Mouse (Mus musculus): ENCODE results near the gene Hist1h2ae. TPM values are rescaled to one million over a fixed set of nuclear protein-coding genes. Genes with fewer than 3 reads are reported as not detected.
A peak's percentile ranks its signal among the peaks of the same experiment; 100 is the strongest.
"Not testable (repeated sequence)": the region's sequence is repeated elsewhere in the genome, so short reads cannot be mapped to it uniquely, and the experiment has no call there.

Hist1h2ae gene
- polyA plus RNA-seq, 1 experiment from 2014 or later, result 46.5 TPM

DNA sequence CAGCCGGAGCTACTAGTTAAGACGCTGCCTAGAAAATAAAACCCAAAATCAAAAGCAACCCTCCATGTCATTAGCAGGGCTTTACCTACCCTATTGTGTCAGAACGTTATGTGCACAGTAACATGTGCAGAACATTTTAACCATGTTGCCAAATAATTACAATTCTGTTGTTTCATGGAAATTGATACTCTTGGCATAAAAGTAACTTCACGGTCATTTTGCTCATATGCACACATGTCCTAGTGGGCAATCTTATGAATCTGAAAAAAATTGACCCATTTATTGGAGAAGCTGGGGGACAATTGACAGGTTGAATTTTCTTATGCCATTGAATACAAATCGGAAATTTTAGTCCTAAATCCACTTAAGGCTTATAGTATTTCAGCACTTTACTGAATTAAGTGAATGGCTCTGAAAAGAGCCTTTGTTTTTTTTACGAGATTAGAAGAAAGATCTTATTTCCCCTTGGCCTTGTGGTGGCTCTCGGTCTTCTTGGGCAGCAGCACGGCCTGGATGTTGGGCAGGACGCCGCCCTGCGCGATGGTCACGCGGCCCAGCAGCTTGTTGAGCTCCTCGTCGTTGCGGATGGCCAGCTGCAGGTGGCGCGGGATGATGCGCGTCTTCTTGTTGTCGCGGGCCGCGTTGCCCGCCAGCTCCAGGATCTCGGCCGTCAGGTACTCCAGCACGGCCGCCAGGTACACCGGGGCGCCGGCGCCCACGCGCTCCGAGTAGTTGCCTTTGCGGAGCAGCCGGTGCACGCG is 579 bp downstream of the Hist1h2ae start:
- Histone ChIP-seq H3K9ac (ENCODE audit: low read depth, low read length) (peak overlapping the region; percentile 64), H3K27ac (ENCODE audit: low read length) (peak overlapping the region; percentile 96), H3K4me3 (ENCODE audit: low read length) (peak overlapping the region; percentile 43), H3K4me2 (ENCODE audit: low read depth, low read length) (peak overlapping the region; percentile 56)
- ATAC-seq; H3K9me3 ChIP-seq (ENCODE audit: control insufficient read depth, low read length); H3K4me1 ChIP-seq (ENCODE audit: control insufficient read depth, insufficient read depth, low read length); H3K36me3 ChIP-seq (ENCODE audit: control insufficient read depth, insufficient read depth, low read length); H3K27me3 ChIP-seq (replicated peaks; ENCODE audit: control insufficient read depth, insufficient read depth, low read length): not testable (repeated sequence)
- WGBS, result 2% methylated on average over 25 of the region's 41 CpGs

DNA sequence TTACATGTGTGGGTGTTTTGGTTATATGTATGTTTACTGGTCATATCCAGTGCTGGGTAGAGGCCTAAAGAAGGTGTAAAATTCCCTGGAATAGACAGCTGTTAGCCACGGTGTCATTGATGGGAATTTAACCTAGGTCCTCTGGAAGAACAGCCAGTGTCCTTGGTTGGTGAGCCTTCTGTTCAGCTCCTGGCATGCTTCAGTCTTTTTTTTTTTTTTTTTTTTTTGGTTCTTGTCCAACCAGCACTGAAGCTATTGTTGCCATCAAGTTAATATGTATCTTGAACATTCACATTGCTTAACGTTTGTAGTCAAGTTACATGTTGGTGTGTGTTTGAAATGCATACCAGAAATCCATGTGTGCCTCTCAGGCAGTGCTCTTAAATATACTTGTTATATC is 6.5 kb downstream of the Hist1h2ae start:
- Histone ChIP-seq H3K27ac (ENCODE audit: low read length) (no peak overlapping the region), H3K4me1 (ENCODE audit: control insufficient read depth, insufficient read depth, low read length) (no peaks in the 10 kb centered on the region; the same call in 1 of the 2 replicates), H3K9ac (ENCODE audit: low read depth, low read length) (no peak overlapping the region), H3K9me3 (ENCODE audit: control insufficient read depth, low read length) (no peaks in the 10 kb centered on the region), H3K4me2 (ENCODE audit: low read depth, low read length) (no peak overlapping the region), H3K4me3 (ENCODE audit: low read length) (no peak overlapping the region), H3K36me3 (ENCODE audit: control insufficient read depth, insufficient read depth, low read length) (no peaks in the 10 kb centered on the region), H3K27me3 (replicated peaks; ENCODE audit: control insufficient read depth, insufficient read depth, low read length) (no peaks in the 10 kb centered on the region)
- no peak for ATAC-seq
- 85% methylated on average over 2 of the region's 2 CpGs for WGBS

DNA sequence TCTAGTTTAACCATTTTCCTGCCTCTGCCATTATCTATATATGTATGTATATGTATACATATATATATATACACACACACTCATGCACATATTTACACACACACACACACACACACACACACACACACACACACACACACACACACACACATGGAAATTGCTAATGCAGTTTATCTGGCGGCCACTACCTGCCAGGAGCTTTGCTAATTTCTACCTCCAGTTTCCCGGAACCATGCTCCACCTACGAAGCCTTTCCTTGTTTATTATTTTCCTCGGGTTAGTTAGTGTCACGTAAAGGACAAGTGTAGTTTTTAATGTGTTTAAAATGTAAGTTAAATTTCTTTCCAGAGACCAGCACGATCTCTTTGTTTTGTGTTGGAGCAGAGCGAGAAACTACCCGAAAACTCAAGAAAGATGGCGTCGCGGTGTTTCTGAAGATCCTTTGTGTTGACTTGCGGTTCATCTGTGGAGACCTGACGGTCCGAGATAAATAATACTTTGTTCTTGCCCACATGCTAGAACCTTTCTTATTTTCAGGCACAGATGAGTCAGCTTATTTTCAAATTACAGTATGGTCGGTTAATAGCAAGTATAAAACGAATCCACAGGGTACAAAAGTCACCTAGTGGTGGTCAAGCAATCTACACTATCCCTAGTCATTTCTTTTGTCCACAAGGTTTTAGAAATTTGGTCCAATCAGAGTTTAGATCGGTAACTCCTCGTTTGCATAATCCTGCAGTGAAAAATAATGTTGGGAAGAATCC is 8.1 kb downstream of the Hist1h2ae start:
- H3K4me3 ChIP-seq (ENCODE audit: low read length), result peak overlapping the region; percentile 45
- no peaks in the 10 kb centered on the region for H3K36me3 ChIP-seq (ENCODE audit: control insufficient read depth, insufficient read depth, low read length)
- 2% methylated on average over 18 of the region's 18 CpGs for WGBS

DNA sequence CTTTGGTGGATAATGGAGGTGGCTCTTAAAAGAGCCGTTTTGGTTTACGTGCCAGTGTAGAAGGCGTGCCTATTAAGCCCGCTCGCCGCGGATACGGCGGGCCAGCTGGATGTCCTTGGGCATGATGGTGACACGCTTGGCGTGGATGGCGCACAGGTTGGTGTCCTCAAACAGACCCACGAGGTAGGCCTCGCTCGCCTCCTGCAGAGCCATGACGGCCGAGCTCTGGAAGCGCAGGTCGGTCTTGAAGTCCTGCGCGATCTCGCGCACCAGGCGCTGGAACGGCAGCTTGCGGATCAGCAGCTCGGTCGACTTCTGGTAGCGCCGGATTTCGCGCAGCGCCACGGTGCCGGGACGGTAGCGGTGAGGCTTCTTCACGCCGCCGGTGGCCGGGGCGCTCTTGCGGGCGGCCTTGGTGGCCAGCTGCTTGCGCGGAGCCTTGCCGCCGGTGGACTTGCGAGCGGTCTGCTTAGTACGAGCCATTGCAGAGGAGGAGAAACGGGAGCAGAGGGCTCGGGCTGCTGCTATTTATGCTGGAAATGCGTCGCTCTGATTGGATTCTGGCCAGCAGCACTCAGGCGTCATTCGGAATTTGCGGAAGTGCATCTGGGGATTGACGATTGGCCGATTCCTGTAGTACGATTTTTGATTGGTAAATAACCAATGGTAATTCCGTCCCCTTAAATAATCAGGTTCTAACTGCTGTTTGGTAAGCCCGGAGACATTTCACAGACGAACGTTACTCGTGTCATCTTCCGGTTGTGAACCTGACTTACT is 8.9 kb downstream of the Hist1h2ae start, which contains the start of gene Hist1h3e:
Gene Hist1h3e, minus strand, starts transcription at position 487 of the 777 bp plus-strand sequence.
- peak; percentile 95 for ATAC-seq
- H3K36me3 ChIP-seq (ENCODE audit: control insufficient read depth, insufficient read depth, low read length); H3K9me3 ChIP-seq (ENCODE audit: control insufficient read depth, low read length); H3K27me3 ChIP-seq (replicated peaks; ENCODE audit: control insufficient read depth, insufficient read depth, low read length); H3K4me1 ChIP-seq (ENCODE audit: control insufficient read depth, insufficient read depth, low read length): not testable (repeated sequence)
- Histone ChIP-seq H3K4me2 (ENCODE audit: low read depth, low read length) (peak within 1 kb of the TSS; percentile 62), H3K27ac (ENCODE audit: low read length) (peak within 1 kb of the TSS; percentile 96), H3K9ac (ENCODE audit: low read depth, low read length) (peak within 1 kb of the TSS; percentile 60), H3K4me3 (ENCODE audit: low read length) (peak within 1 kb of the TSS; percentile 45)
- under 1% methylated on average over 52 of the region's 67 CpGs for WGBS

More for the DNA sequence above, 8.1 kb downstream of the Hist1h2ae start:
- H3K4me2 ChIP-seq (ENCODE audit: low read depth, low read length), result peak overlapping the region; percentile 62
- peak overlapping the region; percentile 60; the same call in 1 of the 2 replicates for H3K9ac ChIP-seq (ENCODE audit: low read depth, low read length)
- H3K9me3 ChIP-seq (ENCODE audit: control insufficient read depth, low read length), result no peaks in the 10 kb centered on the region
- H3K27ac ChIP-seq (ENCODE audit: low read length), result peak overlapping the region; percentile 96
- H3K27me3 ChIP-seq (replicated peaks; ENCODE audit: control insufficient read depth, insufficient read depth, low read length), result no peaks in the 10 kb centered on the region
- no peaks in the 10 kb centered on the region; the same call in 1 of the 2 replicates for H3K4me1 ChIP-seq (ENCODE audit: control insufficient read depth, insufficient read depth, low read length)
- ATAC-seq, result peak; percentile 45

DNA sequence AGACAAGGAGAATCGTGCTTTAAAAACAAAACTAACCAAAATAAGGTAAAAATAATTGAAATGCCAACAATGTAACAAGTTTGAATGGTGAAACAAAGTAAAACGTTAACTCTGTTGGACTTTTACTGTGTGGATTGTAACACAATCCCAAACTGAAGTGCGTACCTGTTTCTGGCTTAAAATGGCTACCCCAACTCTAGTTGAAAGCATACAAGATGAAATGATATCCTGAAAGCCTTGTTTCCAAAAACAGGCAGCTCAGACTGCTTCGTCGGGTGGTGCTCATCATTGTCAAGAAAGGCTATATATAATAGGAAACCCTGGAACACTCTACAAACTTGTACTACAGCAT is 9.5 kb downstream of the Hist1h2ae start:
- WGBS, result 2% methylated on average over 2 of the region's 5 CpGs
- peak overlapping the region; percentile 62 for H3K4me2 ChIP-seq (ENCODE audit: low read depth, low read length)
- H3K36me3 ChIP-seq (ENCODE audit: control insufficient read depth, insufficient read depth, low read length); H3K4me1 ChIP-seq (ENCODE audit: control insufficient read depth, insufficient read depth, low read length); H3K9me3 ChIP-seq (ENCODE audit: control insufficient read depth, low read length); H3K27me3 ChIP-seq (replicated peaks; ENCODE audit: control insufficient read depth, insufficient read depth, low read length); ATAC-seq: not testable (repeated sequence)
- peak overlapping the region; percentile 45 for H3K4me3 ChIP-seq (ENCODE audit: low read length)
- 0 out of 2 replicates have a peak overlapping the region, but pooled peaks have one; percentile 60 for H3K9ac ChIP-seq (ENCODE audit: low read depth, low read length)
- H3K27ac ChIP-seq (ENCODE audit: low read length), result peak overlapping the region; percentile 96

DNA sequence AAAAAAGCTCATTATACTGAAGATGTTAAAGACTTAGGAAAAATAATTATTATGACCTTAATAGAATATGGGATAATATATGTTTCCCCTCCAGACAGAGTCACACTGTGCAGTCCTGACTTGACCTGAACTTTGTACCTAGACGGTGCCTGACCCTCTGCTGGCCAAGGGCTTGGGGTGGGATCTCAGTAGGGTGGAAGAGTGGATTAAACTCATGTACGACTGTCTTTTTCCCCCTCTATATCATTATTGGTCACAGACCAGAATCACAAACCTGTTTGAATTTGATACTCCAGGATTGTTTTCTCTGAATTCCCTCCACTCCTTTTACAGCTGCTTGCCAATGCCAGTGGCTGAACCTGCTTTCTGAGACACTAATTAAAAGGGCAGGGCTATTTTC is 10.3 kb downstream of the Hist1h2ae start:
- H3K27me3 ChIP-seq (replicated peaks; ENCODE audit: control insufficient read depth, insufficient read depth, low read length); H3K9ac ChIP-seq (ENCODE audit: low read depth, low read length); H3K4me1 ChIP-seq (ENCODE audit: control insufficient read depth, insufficient read depth, low read length); H3K9me3 ChIP-seq (ENCODE audit: control insufficient read depth, low read length); H3K36me3 ChIP-seq (ENCODE audit: control insufficient read depth, insufficient read depth, low read length); H3K4me3 ChIP-seq (ENCODE audit: low read length); ATAC-seq: not testable (repeated sequence)
- 20% methylated on average over 2 of the region's 2 CpGs for WGBS
- Histone ChIP-seq H3K27ac (ENCODE audit: low read length) (0 out of 2 replicates have a peak overlapping the region, but pooled peaks have one; percentile 23), H3K4me2 (ENCODE audit: low read depth, low read length) (0 out of 2 replicates have a peak overlapping the region, but pooled peaks have one; percentile 16)

DNA sequence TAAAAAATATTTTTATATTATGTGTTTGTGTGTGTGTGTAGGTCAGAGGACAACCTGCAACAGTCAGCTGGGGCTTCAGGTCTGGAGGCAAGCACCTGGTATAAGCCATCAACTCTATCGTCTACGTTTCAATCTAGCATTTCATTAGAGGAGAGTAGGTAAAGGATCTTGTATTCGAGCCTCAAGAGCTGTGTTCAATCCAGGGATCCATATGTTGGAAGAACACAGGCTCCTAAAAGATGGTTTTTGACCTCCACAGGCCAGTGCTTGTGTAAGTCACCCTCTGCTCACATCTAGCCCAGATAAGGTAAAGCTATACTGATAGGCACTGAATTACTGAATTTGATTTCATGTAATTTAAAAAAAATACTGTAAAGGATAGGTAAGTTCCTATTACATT is 14.1 kb downstream of the Hist1h2ae start:
- no peaks in the 10 kb centered on the region for H3K27me3 ChIP-seq (replicated peaks; ENCODE audit: control insufficient read depth, insufficient read depth, low read length)
- H3K4me2 ChIP-seq (ENCODE audit: low read depth, low read length), result peak overlapping the region; percentile 5; the same call in 1 of the 2 replicates
- no peaks in the 10 kb centered on the region for H3K36me3 ChIP-seq (ENCODE audit: control insufficient read depth, insufficient read depth, low read length)
- H3K4me3 ChIP-seq (ENCODE audit: low read length), result no peak overlapping the region
- peak overlapping the region; percentile 65 for H3K27ac ChIP-seq (ENCODE audit: low read length)
- H3K4me1 ChIP-seq (ENCODE audit: control insufficient read depth, insufficient read depth, low read length), result peaks cover 7% of the 10 kb centered on the region
- no peaks in the 10 kb centered on the region for H3K9me3 ChIP-seq (ENCODE audit: control insufficient read depth, low read length)
- 66% methylated on average over 3 of the region's 3 CpGs for WGBS
- no peak for ATAC-seq
- peak overlapping the region; percentile 4; the same call in 1 of the 2 replicates for H3K9ac ChIP-seq (ENCODE audit: low read depth, low read length)

DNA sequence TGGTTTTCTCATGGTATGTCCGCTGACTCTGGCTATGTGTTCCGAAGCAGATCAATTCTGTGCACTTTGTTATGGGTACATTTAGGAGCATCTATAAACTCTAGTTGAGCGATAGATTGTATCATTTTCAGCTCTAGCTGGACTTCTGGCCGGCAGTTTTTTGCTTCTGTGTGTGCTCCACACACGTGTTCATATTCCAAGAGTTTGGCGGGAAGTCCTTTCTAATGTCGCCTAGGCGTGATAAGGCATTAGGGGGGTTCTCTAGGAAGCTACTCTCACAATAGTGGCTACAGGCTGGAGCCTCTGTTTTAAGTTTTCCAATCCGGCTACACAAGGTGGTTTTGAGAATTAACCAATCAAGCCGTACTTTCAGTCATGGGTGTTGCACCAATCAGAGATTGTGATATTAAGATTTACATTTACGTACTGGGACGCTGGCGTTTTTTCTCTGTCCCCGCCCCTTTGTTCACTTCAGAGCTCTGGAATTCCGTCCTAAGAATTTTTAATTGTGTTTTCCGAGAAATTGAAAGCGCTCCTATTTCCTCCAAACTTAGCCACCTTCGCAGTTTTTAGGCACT is 15.1 kb downstream of the Hist1h2ae start:
- peak; percentile 80 for ATAC-seq
- under 1% methylated on average over 18 of the region's 18 CpGs for WGBS
- peak overlapping the region; percentile 83 for H3K4me2 ChIP-seq (ENCODE audit: low read depth, low read length)
- peak overlapping the region; percentile 97 for H3K27ac ChIP-seq (ENCODE audit: low read length)
- peak overlapping the region; percentile 51 for H3K4me3 ChIP-seq (ENCODE audit: low read length)
- H3K36me3 ChIP-seq (ENCODE audit: control insufficient read depth, insufficient read depth, low read length), result no peaks in the 10 kb centered on the region
- H3K4me1 ChIP-seq (ENCODE audit: control insufficient read depth, insufficient read depth, low read length), result peaks cover 7% of the 10 kb centered on the region
- no peaks in the 10 kb centered on the region for H3K27me3 ChIP-seq (replicated peaks; ENCODE audit: control insufficient read depth, insufficient read depth, low read length)
- no peaks in the 10 kb centered on the region for H3K9me3 ChIP-seq (ENCODE audit: control insufficient read depth, low read length)
- peak overlapping the region; percentile 78 for H3K9ac ChIP-seq (ENCODE audit: low read depth, low read length)
